Mouse (Mus musculus) liver, embryonic 15.5 days (tissue): ENCODE data around the gene Sec24c. TPM values are rescaled to one million over a fixed set of nuclear protein-coding genes. Genes with fewer than 3 reads are reported as not detected.

Experiments
- ATAC-seq: fragments of 200-750 bp; cut with Nextera tagmentation; 2 replicates; pipeline ENCODE4 v1.8.0; 2017; ENCODE audit warnings: moderate number of reproducible peaks, mild to moderate bottlenecking, moderate library complexity; ENCODE audit not compliant: insufficient read depth
- H3K27ac ChIP-seq: fragments of 300-500 bp; sonication (generic); replicated peaks from 2 replicates; pipeline ENCODE4 v1.5.1; 2015; ENCODE audit warnings: mild to moderate bottlenecking, inconsistent platforms
- H3K27me3 ChIP-seq: fragments of 300-500 bp; sonication (generic); 2 replicates; pipeline ENCODE4 v1.6.1; 2015; ENCODE audit warnings: mild to moderate bottlenecking, inconsistent platforms
- H3K36me3 ChIP-seq: fragments of 300-500 bp; sonication (generic); replicated peaks from 2 replicates; pipeline ENCODE4 v1.6.1; 2015; ENCODE audit warnings: moderate library complexity, mild to moderate bottlenecking, inconsistent platforms
- H3K4me1 ChIP-seq: fragments of 300-500 bp; sonication (generic); replicated peaks from 2 replicates; pipeline ENCODE4 v1.6.1; 2015; ENCODE audit warnings: inconsistent platforms
- H3K4me2 ChIP-seq: fragments of 300-500 bp; sonication (generic); 2 replicates; pipeline ENCODE4 v1.6.1; 2015; ENCODE audit warnings: moderate library complexity, mild to moderate bottlenecking, inconsistent platforms
- H3K4me3 ChIP-seq: fragments of 300-500 bp; sonication (generic); replicated peaks from 2 replicates; pipeline ENCODE4 v1.5.1; 2015; ENCODE audit warnings: mild to moderate bottlenecking, inconsistent platforms
- H3K9ac ChIP-seq: fragments of 300-500 bp; sonication (generic); 2 replicates; pipeline ENCODE4 v1.6.1; 2015; ENCODE audit warnings: moderate library complexity, mild to moderate bottlenecking, inconsistent platforms
- H3K9me3 ChIP-seq: fragments of 300-500 bp; sonication (generic); replicated peaks from 2 replicates; pipeline ENCODE4 v1.6.1; 2016; ENCODE audit warnings: inconsistent platforms
- WGBS: fragments of 180-500 bp; shearing (Covaris S2); methylation state at CpG from one replicate; pipeline ENCODE4 v1.1.7; 2015; ENCODE audit warnings: mixed read lengths; ENCODE audit not compliant: insufficient replicate concordance; 5-methylcytosine and 5-hydroxymethylcytosine counted together
- polyA plus RNA-seq: library from polyadenylated mRNA; unstranded; fragments of >200 nt; fragmentation: Nextera tagmentation; extraction: Ambion mirVana; gene quantifications from 2 replicates; pipeline ENCODE4 v1.2.1, GENCODE M21; 2015

Sec24c gene
- polyA plus RNA-seq, 1 experiment from 2014 or later, result 35.3 TPM

GRCm38 (mm10) chr14:20682498-20682897 lies 8.4 kb downstream of the Sec24c start:
- Histone ChIP-seq H3K9me3 (no peaks in the 10 kb centered on the region), H3K9ac (no peak overlapping the region), H3K4me2 (no peak overlapping the region), H3K27me3 (no peaks in the 10 kb centered on the region), H3K4me1 (peaks cover 12% of the 10 kb centered on the region; the same call in 1 of the 2 replicates), H3K27ac (no peak overlapping the region), H3K4me3 (no peak overlapping the region), H3K36me3 (peaks cover 100% of the 10 kb centered on the region)
- WGBS, result 56% methylated on average over 3 of the region's 3 CpGs
- ATAC-seq, result no peak

- Histone ChIP-seq H3K4me1 (peaks cover 7% of the 10 kb centered on the region; the same call in 1 of the 2 replicates), H3K4me3 (no peak overlapping the region), H3K36me3 (peaks cover 98% of the 10 kb centered on the region), H3K4me2 (no peak overlapping the region), H3K27ac (no peak overlapping the region), H3K27me3 (no peaks in the 10 kb centered on the region), H3K9me3 (no peaks in the 10 kb centered on the region), H3K9ac (no peak overlapping the region)
- WGBS, result 81% methylated on average over 3 of the region's 3 CpGs
- no peak for ATAC-seq
Measured at GRCm38 (mm10) chr14:20686576-20686975, 12.5 kb downstream of the Sec24c start.

GRCm38 (mm10) chr14:20689009-20689408 lies 14.9 kb downstream of the Sec24c start:
- no peak overlapping the region for H3K4me3 ChIP-seq
- H3K27me3 ChIP-seq, result no peaks in the 10 kb centered on the region
- H3K36me3 ChIP-seq, result peaks cover 98% of the 10 kb centered on the region
- no peak for ATAC-seq
- WGBS, result 78% methylated on average over 2 of the region's 2 CpGs
- no peak overlapping the region for H3K9ac ChIP-seq
- H3K4me2 ChIP-seq, result no peak overlapping the region
- H3K27ac ChIP-seq, result no peak overlapping the region
- H3K4me1 ChIP-seq, result peaks cover 8% of the 10 kb centered on the region
- no peaks in the 10 kb centered on the region for H3K9me3 ChIP-seq

GRCm38 (mm10) chr14:20691772-20692171 lies 17.7 kb downstream of the Sec24c start:
- 84% methylated on average over 6 of the region's 6 CpGs for WGBS
- Histone ChIP-seq H3K4me2 (no peak overlapping the region), H3K27me3 (no peaks in the 10 kb centered on the region), H3K4me3 (no peak overlapping the region), H3K27ac (no peak overlapping the region), H3K9ac (no peak overlapping the region), H3K4me1 (peaks cover 30% of the 10 kb centered on the region), H3K36me3 (peaks cover 77% of the 10 kb centered on the region), H3K9me3 (no peaks in the 10 kb centered on the region)
- no peak for ATAC-seq

GRCm38 (mm10) chr14:20693589-20694101 lies 19.5 kb downstream of the Sec24c start:
- Histone ChIP-seq H3K9ac (no peak overlapping the region), H3K27ac (peak overlapping the region; percentile 93; the same call in 1 of the 2 replicates)
- no peak for ATAC-seq

GRCm38 (mm10) chr14:20694185-20694883 lies 20.2 kb downstream of the Sec24c start:
- peaks cover 59% of the 10 kb centered on the region for H3K36me3 ChIP-seq
- peak; percentile 9; the same call in 1 of the 2 replicates for ATAC-seq

More at GRCm38 (mm10) chr14:20693589-20694101, 19.5 kb downstream of the Sec24c start:
- Histone ChIP-seq H3K4me1 (peaks cover 49% of the 10 kb centered on the region), H3K4me2 (peak overlapping the region; percentile 89), H3K36me3 (peaks cover 66% of the 10 kb centered on the region), H3K27me3 (no peaks in the 10 kb centered on the region), H3K9me3 (no peaks in the 10 kb centered on the region), H3K4me3 (no peak overlapping the region)
- 74% methylated on average over 10 of the region's 10 CpGs for WGBS

GRCm38 (mm10) chr14:20694884-20695760 lies 21.0 kb downstream of the Sec24c start, which contains the start of gene Fut11:
Fut11 (plus strand) TSS chr14:20694968.
- ATAC-seq, result peak; percentile 83
- no peaks in the 10 kb centered on the region for H3K9me3 ChIP-seq
- no peaks in the 10 kb centered on the region for H3K27me3 ChIP-seq
- peaks cover 60% of the 10 kb centered on the region for H3K4me1 ChIP-seq
- H3K36me3 ChIP-seq, result peaks cover 51% of the 10 kb centered on the region
- H3K4me2 ChIP-seq, result peak within 1 kb of the TSS; percentile 89
- H3K9ac ChIP-seq, result peak within 1 kb of the TSS; percentile 88
- H3K4me3 ChIP-seq, result peak within 1 kb of the TSS; percentile 96
- under 1% methylated on average over 111 of the region's 111 CpGs for WGBS
- H3K27ac ChIP-seq, result peak within 1 kb of the TSS; percentile 93

More at GRCm38 (mm10) chr14:20694185-20694883, 20.2 kb downstream of the Sec24c start:
- peaks cover 56% of the 10 kb centered on the region for H3K4me1 ChIP-seq
- H3K4me3 ChIP-seq, result peak overlapping the region; percentile 96
- H3K27ac ChIP-seq, result peak overlapping the region; percentile 93
- peak overlapping the region; percentile 88 for H3K9ac ChIP-seq
- peak overlapping the region; percentile 89 for H3K4me2 ChIP-seq
- H3K27me3 ChIP-seq, result no peaks in the 10 kb centered on the region
- WGBS, result 38% methylated on average over 13 of the region's 13 CpGs
- no peaks in the 10 kb centered on the region for H3K9me3 ChIP-seq

GRCm38 (mm10) chr14:20695761-20696520 lies 21.8 kb downstream of the Sec24c start:
- no peak for ATAC-seq

GRCm38 (mm10) chr14:20696986-20697385 lies 22.9 kb downstream of the Sec24c start:
- ATAC-seq, result no peak
- 26% methylated on average over 1 of the region's 1 CpGs for WGBS
- peaks cover 38% of the 10 kb centered on the region for H3K36me3 ChIP-seq
- peak overlapping the region; percentile 96 for H3K4me3 ChIP-seq
- H3K27ac ChIP-seq, result no peak overlapping the region
- H3K9ac ChIP-seq, result no peak overlapping the region
- H3K27me3 ChIP-seq, result no peaks in the 10 kb centered on the region
- H3K9me3 ChIP-seq, result no peaks in the 10 kb centered on the region
- peak overlapping the region; percentile 89 for H3K4me2 ChIP-seq
- H3K4me1 ChIP-seq, result peaks cover 76% of the 10 kb centered on the region

More at GRCm38 (mm10) chr14:20695761-20696520, 21.8 kb downstream of the Sec24c start:
- Histone ChIP-seq H3K4me1 (peaks cover 66% of the 10 kb centered on the region), H3K36me3 (peaks cover 49% of the 10 kb centered on the region), H3K27me3 (no peaks in the 10 kb centered on the region), H3K4me2 (peak overlapping the region; percentile 89), H3K9ac (peak overlapping the region; percentile 88), H3K4me3 (peak overlapping the region; percentile 96), H3K27ac (peak overlapping the region; percentile 93), H3K9me3 (no peaks in the 10 kb centered on the region)
- 20% methylated on average over 27 of the region's 27 CpGs for WGBS

- 43% methylated on average over 2 of the region's 2 CpGs for WGBS
- Histone ChIP-seq H3K4me2 (no peak overlapping the region), H3K4me3 (no peak overlapping the region), H3K4me1 (peaks cover 81% of the 10 kb centered on the region), H3K27me3 (no peaks in the 10 kb centered on the region), H3K9me3 (no peaks in the 10 kb centered on the region), H3K9ac (no peak overlapping the region), H3K27ac (no peak overlapping the region; the same call in 1 of the 2 replicates), H3K36me3 (peaks cover 23% of the 10 kb centered on the region)
- ATAC-seq, result no peak
Measured at GRCm38 (mm10) chr14:20698515-20698914, 24.4 kb downstream of the Sec24c start.
